Mouse (Mus musculus) heart, adult 18-20 months (tissue): ENCODE results near the gene Gm21256. TPM values are rescaled to one million over a fixed set of nuclear protein-coding genes. Genes with fewer than 3 reads are reported as not detected.
"Not testable (repeated sequence)": the region's sequence is repeated elsewhere in the genome, so short reads cannot be mapped to it uniquely, and the experiment has no call there.

ENCODE experiments used
- DNase-seq, 2 experiments: peaks; one replicate each; pipeline ENCODE4 v3.0.0; 2021 to 2022; ENCODE audit warnings: mixed read lengths in 1 of 2
- long read RNA-seq, 2 experiments: library from polyadenylated mRNA; stranded (forward); transcript quantifications; one replicate each; pipeline ENCODE4 v2.0.0; 2021
- total RNA-seq, 2 experiments: library from RNA; stranded (reverse); gene quantifications; 2 replicates each; pipeline ENCODE4 v1.2.3; 2021

Gm21256 gene
- not detected for total RNA-seq
- long read RNA-seq, experiment 1, result 0 reads
- long read RNA-seq, experiment 2, result 0 reads

- DNase-seq, result not testable (repeated sequence)
Measured at GRCm38 (mm10) chrY:47450660-47451059, at the start of gene Gm21256. Gene Gm21256, plus strand, starts transcription at chrY:47450960.

Other genes starting within 250 kb of the Gm21256 start
- not detected for gene Gm21170, start 240.1 kb downstream of the Gm21256 start, total RNA-seq